Mouse (Mus musculus): Measurements from ENCODE around the gene Traip.

Gene Traip

GRCm38 (mm10) chr9:107949922-107950235 is at the start of gene Traip:
Gene Traip, plus strand, starts transcription at chr9:107950136.
- WGBS, result 84% methylated on average over 10 of the region's 10 CpGs

DNA sequence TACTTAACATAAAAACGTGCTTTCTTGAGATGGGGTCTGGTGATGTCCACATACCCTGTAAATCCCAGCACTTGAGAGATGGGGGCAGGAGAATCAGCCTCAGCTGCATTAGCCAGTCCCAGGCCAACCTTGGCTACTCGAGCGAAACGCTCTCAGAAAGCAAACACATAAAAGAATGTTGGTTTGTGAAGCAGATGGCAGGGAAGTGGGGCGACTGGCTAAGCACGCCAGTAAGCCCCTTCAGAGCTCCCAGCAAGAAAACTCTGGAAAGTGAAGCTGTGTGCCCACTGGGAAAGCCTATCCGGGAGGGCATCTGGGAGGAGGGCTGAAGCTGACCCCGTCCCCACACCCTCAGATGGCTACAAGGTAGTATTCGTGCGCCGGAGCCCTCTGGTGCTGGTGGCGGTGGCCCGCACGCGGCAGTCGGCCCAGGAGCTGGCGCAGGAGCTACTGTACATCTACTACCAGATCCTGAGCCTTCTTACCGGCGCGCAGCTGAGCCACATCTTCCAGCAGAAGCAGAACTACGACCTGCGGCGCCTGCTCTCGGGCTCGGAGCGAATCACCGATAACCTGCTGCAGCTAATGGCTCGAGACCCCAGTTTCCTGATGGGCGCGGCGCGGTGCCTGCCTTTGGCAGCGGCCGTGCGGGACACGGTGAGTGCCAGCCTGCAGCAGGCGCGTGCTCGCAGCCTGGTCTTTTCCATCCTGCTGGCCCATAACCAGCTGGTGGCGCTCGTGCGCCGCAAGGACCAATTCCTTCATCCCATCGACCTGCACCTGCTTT is 48.9 kb upstream of the Traip start:
- 34% methylated on average over 44 of the region's 44 CpGs for WGBS

GRCm38 (mm10) chr9:107901627-107901914 is 48.4 kb upstream of the Traip start:
- whole genome bisulfite sequencing, result 44% methylated on average over 17 of the region's 17 CpGs

DNA sequence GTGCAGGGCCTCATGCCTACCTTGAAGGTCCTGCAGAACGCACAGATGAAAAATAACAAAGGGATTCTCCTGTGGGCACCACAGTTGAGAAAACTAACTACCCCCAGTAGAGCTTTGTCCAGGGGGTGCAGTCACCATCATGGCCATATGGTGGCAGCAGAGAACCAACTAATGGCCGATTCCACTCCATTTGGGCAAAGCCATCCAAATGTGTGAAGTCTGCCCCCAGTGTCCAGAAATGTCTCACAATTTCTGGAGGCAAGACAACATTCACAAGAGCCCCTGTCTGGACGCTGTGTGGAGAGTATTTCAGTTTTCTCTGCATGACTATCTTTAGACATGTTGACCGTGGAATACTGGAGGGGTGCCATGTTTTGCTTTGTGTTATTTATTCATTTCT is 45.2 kb upstream of the Traip start:
- 4% methylated on average over 4 of the region's 4 CpGs for WGBS

GRCm38 (mm10) chr9:107906252-107906966 is 43.5 kb upstream of the Traip start, which contains the start of gene Mst1r:
Gene Mst1r, plus strand, starts transcription at chr9:107906873.
- 38% methylated on average over 19 of the region's 19 CpGs for WGBS

GRCm38 (mm10) chr9:107906967-107907800 is 42.8 kb upstream of the Traip start:
- 72% methylated on average over 31 of the region's 31 CpGs for WGBS

GRCm38 (mm10) chr9:107907801-107908120 is 42.2 kb upstream of the Traip start:
- 81% methylated on average over 14 of the region's 14 CpGs for WGBS

- WGBS, result 40% methylated on average over 18 of the region's 18 CpGs
Measured at GRCm38 (mm10) chr9:107908410-107909158, 41.4 kb upstream of the Traip start.

DNA sequence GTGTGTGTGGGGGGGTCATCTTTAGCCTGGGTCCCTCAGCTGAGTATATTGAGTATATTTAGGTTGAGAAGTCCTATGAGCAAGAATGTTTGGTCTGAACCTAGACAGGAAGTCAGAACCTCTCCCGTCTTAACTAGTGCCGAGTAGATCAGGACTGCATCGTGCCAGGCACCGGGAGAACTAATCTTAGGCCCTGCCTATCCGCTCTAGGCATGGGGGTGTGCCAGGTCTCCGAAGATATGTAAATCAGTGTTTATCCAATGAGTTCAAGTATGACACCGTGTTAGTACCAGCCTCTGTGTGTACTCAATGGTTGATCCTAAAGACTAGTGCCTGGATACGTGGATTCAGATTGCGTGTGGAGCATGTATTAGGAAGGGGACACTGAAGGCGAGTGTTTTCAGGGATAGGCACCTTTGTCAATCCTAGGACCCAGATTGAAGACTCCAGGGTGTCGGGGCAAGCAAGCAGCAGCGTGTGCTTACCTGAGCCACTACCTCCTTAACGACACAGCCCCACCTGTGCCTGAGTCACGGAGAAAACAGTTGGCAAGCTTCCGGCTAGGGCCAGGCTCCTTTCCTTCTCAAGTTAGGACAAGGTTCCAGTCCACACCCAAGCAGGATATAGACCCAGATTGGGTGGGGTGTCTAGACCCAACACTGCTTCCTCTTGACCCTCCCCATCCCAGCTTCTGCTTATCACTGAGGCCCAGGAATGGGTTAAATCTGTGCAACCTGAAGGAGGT is 39.7 kb upstream of the Traip start:
- 81% methylated on average over 15 of the region's 15 CpGs for WGBS

DNA sequence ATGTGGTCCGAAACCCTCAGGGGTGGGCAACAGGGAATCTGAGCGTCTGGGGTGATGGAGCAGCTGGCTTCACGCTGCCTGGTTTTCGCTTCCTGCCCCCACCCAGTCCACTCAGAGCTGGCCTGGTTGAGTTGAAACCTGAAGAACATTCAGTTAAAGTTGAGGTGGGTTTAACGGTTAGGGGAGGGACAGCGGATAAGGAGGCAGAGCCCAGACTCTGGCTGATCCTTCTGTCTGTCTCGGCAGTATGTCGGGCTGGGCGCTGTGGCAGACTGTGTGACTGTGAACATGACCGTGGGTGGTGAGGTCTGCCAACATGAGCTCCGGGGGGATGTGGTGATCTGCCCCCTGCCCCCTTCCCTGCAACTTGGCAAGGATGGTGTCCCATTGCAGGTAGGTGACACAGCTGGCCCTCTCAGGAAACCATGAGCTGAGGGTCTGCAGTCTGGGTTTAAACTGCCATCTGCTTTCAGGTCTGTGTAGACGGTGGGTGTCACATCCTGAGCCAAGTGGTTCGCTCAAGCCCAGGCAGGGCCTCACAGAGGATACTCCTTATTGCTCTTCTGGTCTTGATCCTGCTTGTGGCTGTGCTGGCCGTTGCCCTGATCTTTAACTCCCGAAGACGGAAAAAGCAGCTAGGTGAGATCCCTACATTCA is 35.0 kb upstream of the Traip start:
- WGBS, result 82% methylated on average over 16 of the region's 16 CpGs

DNA sequence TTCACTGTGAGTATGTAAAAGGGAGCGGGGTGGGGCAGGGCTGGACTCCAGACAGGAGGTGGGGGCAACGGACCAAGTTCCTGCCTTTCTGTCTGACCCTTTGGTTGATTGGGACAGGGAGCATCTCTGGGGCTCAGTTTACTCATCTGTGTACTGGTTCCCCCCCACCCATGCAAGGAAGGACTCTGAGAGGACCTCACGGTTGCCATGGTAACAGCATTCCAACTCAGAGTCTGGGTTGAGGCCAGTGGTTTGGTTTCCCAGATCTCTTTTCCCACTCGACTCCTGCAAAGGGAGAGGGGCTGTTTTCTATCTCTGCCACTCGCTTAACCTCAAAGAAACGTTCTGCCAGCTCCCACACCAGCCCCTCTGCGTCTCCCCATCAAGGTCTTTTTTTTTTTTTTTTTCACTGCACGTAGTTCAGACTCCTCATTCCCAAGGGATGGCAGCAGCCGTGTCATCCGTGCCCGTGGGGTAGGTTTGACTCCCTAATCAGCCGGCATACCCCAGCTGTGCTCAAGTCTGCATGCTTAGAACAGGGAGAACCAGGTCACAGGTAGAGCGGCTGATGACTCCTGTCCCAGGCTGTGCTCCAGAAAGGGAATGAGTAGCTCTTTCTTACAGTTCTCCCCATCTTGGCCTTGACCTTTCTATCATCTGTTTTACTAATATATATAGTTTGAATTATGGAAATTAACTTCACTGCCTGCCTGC is 31.9 kb upstream of the Traip start:
- 31% methylated on average over 13 of the region's 13 CpGs for WGBS

DNA sequence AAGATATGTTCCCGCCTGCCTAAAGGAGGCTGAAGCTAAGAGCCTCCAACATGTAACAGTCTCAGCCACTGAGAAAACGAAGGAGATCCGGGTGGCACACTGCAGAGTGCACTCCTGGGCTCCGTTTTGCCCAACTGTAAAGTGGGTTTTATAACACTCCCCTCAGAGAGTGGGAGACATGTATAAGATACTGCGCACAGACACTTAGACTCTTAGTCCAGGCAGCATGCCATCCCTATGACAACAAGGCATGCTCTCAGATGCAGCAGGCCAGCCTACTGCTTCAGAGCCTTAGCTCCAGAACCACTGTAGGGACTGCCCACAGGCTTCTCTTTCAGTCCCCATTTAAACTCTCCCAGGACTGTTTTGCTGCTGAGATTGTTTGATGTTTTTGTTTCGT is 31.1 kb upstream of the Traip start:
- WGBS, result 60% methylated on average over 6 of the region's 6 CpGs

- WGBS, result 86% methylated on average over 5 of the region's 5 CpGs
Measured at GRCm38 (mm10) chr9:107919441-107919840, 30.5 kb upstream of the Traip start.

DNA sequence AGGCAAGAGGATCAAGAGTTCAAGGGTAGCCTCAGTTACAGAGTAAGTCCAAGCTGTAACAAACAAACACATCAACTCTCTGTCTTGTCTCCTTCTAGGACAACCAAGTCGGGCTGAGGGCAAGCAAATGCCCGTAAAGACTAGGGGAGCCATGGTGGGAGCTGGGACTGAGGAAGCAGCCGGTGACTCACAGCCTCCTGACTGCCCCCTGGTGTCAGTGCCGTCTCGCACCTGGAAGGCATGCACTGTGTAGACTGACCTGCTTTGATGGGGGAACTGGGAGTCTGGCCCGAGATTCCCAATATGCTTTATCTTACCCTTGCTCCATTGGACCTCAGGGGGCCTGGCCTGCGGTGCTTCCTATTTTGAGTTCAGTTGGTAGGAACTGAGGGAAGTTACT is 26.9 kb upstream of the Traip start:
- WGBS, result 59% methylated on average over 7 of the region's 7 CpGs

GRCm38 (mm10) chr9:107923956-107924355 is 26.0 kb upstream of the Traip start:
- WGBS, result 50% methylated on average over 6 of the region's 6 CpGs

DNA sequence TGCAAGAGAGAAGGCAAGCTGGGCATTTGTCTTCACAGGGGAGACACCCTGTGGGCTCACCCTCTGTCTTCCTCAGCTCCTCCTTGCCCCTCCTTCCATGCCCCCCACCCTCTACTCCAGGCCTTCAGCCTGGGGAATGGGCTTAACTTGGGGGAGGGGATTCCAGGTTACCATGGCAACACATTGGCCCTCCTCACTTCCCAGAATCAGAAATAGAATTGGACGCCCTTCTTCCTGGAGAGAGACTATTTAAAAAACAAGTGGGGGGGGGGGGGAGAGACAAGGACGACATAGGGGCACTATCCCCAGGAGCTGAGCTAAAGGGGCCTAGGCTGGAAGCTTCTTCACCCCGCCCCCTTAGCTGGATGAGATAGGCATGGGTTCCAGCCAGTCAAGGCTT is 24.7 kb upstream of the Traip start:
- WGBS, result 13% methylated on average over 3 of the region's 3 CpGs

- WGBS, result 35% methylated on average over 9 of the region's 9 CpGs
Measured at GRCm38 (mm10) chr9:107926920-107927420, 23.0 kb upstream of the Traip start.

DNA sequence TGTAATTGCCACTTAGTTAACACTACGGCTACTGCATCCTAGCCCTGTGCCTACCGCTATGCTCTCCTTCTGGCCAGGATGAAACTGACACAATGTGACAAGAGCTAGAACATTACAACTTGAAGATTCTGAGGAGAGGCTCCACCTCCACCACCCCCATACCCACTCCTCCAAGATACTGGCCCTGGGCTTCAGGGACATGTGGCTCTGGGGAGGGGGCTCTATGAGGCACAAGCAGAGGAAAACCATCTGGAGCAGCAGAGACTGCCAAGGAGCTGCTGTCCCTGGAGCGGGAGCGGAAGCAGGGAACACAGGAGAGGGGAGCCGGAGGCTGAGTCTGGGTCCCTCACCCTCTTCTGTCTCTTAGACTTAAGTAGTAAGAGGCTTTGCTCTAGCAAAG is 22.2 kb upstream of the Traip start:
- WGBS, result 39% methylated on average over 5 of the region's 5 CpGs

GRCm38 (mm10) chr9:107928169-107928568 is 21.8 kb upstream of the Traip start, which contains the start of gene Actl11:
Gene Actl11, plus strand, starts transcription at chr9:107928469.
- 86% methylated on average over 3 of the region's 3 CpGs for WGBS

DNA sequence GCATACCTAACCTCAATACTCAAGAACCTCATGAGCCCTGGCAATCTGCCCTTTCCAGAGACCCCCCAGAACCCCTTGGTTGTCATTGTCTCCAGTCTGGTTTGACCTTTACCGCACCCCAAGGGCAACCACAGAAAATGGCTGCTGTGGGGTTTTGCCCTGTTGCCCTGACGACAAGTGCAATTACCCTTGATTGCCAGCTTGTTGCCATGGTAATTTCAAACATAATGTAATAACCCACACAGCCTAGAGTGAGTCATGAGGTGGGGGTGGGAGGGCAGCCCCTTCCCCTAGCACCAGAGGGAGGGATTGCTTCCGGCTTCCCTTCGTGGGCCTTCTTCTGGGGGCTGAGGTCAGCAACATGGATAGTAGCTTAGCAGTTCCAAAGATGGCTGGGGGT is 17.7 kb upstream of the Traip start:
- WGBS, result 53% methylated on average over 4 of the region's 4 CpGs
